Mouse (Mus musculus): ENCODE measurements around the gene Capn10.

DNA sequence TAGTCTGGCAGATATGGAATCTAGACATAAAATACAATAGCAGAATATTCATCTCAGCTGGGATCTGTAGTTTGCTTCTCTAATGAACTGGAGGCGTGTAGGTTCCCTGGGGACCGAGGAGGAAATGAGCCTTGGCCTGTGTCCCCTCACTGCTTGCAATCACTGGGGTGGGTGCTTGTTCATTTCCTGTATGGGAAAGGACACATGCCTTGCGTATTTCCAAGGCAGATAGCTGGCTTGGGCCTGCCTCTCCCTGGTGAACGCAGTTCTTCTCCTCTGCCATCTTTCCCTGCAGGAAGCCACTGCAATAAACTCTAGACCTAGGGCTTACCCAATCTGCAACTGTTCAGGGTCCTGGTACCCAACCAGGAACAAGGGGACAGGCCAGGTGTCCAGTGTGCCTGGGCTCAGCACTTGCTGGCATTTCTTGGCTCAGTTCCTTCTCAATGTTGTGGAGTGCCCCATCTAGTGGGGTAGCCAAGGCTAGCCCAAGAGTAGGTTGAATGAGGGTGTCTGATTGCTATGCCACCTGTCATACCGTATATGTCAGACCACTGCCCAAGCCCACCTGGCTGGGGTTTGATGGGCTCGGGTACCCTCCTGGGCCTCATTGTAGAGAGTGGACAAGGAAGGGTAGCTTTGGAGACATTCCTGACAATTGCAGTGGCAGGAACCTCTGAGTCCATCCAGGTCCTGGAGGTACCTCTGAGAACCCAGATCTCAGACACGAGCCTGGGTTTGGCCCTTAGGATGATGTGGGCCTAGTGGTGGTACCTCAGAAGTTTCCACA lies 47.1 kb downstream of the Capn10 start:
- TF ChIP-seq CTCF (IDR thresholded peaks at IDR 0.05; ENCODE audit: low read depth, low read length) (no peak), POLR2A (IDR thresholded peaks at IDR 0.05; ENCODE audit: insufficient read depth, low read length) (no peak)

Measured in ES-Bruce4 (cell line).